Mouse (Mus musculus): ENCODE measurements around the gene Mast2. TPM values are rescaled to one million over a fixed set of nuclear protein-coding genes. Genes with fewer than 3 reads are reported as not detected.

Gene Mast2
- 100 to 1,000 TPM; 121 to 144 (median 138) TPM for total RNA-seq (2022)

DNA sequence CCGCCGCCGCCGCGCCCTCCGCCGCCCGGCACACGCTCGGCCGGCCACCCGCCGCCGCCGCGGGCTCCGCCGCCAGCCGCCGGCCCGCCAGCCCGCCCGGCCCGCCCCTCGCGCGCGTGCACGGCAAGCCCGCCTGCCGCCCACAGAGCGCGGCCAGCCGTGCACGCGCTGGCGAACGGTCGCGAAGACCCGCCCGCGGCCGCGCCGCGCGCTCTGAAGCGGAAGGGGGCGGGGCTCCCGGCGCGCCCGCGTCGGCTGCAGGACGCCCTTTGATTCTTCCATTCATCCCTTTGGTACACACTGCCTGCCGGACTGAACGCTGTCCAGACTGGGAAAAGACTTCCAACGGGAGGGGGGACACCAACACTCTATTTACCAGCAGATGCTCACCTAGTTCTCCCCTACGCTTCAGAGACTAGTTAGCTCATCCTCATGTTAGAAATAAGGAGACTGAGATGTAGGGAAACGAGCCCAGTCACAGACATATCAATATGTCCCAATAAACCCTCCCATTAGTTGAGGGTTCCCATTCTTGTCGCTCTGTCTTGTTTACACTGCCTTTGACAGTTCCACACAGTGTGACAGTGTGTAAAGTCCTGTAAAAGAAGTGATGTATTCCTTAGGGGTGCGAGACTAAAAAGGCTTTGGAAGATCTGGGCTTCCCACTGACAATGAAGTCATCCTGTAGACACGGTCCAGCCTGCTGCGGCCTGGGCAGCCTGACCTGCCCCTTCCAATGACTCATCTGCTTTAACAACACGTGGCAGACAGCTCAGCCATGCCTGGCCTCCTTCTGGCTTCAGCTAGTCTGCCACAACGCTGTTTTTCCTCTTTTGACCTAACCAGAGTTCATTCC lies at the start of gene Mast2:
Gene Mast2, minus strand, starts transcription at position 58 of the 856 bp plus-strand sequence.
- peak; percentile 72 for DNase-seq (ENCODE audit: low spot score)

- peak; percentile 91 for DNase-seq (ENCODE audit: low spot score)
Observed at GRCm38 (mm10) chr4:116507425-116508218, 43.6 kb upstream of the Mast2 start, which contains the start of gene Ipp. TSS of gene Ipp (plus strand) at chr4:116507549.

DNA sequence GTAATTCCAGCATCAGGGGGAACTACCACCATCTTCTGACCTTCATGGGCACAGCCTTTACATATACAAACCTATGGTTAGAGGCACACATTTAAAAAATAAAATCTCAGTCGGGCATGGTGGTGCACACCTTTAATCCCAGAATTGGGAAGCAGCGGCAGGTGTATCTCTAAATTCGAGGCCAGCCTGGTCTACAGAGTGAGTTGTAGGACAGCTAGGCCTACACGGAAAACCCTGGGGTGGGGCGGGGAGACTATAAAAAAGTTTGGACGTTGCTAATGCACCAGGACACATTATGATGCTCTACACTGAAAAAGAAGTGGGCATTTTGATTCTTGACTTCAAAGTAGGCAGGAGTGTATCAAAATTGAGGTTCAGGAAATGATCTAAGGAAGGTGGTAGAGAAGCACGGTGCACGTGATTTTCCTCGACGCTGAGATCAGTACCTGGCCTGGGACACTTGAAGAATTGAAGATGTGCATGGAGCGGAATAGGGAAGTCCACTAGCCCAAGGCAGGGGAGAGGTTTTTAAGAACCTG lies 43.0 kb upstream of the Mast2 start:
- DNase-seq (ENCODE audit: low spot score), result no peak

GRCm38 (mm10) chr4:116499978-116500377 lies 36.0 kb upstream of the Mast2 start:
- no peak for DNase-seq (ENCODE audit: low spot score)

GRCm38 (mm10) chr4:116493646-116494045 lies 29.7 kb upstream of the Mast2 start:
- no peak for DNase-seq (ENCODE audit: low spot score)

DNA sequence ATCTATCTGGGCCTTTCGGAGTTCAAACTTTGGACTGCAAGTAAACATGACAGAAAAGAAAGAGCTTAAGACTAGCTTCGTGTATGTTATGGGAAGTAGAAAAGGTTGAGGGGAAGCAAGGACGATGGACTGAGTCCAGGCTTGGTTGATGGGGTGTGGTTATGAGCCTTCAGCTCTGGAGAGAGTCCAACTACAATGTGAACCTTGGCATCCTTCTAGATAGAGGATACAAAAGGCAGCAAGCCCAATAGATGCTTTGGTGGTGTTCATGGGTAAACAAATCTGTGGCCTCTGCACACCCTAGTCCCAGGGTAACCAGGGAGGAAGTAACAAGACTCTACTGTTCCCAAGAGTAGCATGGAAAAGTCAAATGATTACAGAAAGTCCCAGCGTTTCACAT lies 28.5 kb upstream of the Mast2 start:
- no peak for DNase-seq (ENCODE audit: low spot score)

GRCm38 (mm10) chr4:116491886-116492285 lies 27.9 kb upstream of the Mast2 start:
- DNase-seq (ENCODE audit: low spot score), result no peak

DNA sequence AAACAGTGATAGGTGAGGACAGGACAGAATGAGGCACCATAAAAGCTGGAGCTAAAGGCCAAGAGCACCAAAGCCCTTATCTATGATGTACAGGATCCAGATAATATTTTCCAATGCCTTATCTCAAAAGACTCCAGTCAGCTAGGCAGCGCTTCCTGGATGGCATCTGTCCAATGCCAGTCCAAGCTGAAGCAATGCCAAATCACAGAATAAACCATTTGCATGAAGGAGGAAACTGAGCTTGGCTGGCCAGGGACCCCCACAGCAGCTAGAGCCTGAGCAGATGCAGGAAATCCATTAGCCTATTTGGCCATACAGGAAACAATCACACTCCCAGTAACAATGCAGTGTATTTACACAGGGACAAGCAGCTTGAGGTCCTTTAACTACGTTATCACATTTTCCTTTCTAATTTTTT lies 27.1 kb upstream of the Mast2 start:
- no peak for DNase-seq (ENCODE audit: low spot score)

GRCm38 (mm10) chr4:116483476-116483875 lies 19.5 kb upstream of the Mast2 start:
- DNase-seq (ENCODE audit: low spot score), result no peak

DNA sequence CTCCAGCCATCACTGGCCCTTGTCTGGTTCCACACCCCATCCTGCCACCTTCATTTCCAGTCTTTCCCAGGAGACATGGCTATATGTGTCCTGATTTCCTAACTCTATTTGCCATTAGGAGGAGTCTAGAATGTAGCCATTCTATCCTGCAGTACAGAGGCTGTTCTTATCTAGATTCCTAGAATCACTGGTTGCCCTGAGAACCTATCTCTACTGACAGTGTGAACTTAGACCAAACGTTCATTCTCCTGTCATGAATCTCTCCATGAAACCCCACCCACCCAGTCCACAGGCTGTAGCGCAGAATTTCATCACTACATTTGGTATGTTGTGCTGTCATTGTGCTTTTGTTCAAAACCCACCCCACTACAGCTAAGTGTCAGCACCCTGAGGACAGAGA lies 17.3 kb upstream of the Mast2 start:
- no peak for DNase-seq (ENCODE audit: low spot score)

DNA sequence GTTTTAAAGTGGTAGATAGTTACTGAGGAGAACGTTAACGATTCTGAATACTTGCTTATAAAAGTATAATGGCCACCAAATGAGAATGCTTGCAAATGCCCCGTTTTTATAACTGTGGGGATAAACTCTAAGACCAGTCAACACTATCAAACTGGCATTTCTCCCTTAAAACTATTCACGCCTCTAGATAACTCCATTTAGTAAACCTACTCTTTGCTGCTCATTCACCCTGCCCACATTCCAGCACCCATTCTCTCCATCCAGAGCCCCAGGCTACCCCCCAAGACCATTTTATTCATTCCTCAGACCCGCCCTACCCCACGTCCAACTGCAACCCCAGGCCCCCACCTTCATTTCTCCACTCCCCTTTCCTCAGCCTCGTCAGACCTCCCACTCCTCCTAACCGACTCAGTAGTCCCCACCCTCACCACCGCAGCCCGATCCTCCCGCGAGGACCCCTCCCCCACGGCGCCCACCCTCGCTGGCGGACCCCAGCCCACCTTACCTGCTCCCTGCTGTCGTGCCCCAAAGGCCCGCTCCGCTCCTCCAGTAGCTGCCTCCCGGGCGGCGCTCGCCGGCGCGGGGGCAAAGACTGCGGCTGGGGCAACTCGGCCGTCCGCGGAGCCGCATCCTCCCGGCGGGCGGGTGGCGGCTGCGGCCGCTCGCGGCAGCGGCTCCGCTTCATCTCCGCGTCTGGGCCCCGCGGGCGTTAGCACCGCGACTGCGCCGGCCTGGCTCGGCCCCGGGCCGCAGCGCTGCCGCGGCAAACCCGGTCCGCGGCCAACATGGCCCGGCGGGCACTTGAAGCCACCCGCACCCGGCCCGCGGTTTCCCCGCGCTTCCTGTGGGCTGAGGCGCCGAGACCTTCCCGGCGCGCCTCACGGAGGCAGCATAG lies 505 bp downstream of the Mast2 start:
- DNase-seq (ENCODE audit: low spot score), result peak; percentile 18

GRCm38 (mm10) chr4:116461943-116462342 lies 2.0 kb downstream of the Mast2 start:
- no peak for DNase-seq (ENCODE audit: low spot score)

- no peak for DNase-seq (ENCODE audit: low spot score)
Observed at GRCm38 (mm10) chr4:116451553-116451952, 12.4 kb downstream of the Mast2 start.

DNA sequence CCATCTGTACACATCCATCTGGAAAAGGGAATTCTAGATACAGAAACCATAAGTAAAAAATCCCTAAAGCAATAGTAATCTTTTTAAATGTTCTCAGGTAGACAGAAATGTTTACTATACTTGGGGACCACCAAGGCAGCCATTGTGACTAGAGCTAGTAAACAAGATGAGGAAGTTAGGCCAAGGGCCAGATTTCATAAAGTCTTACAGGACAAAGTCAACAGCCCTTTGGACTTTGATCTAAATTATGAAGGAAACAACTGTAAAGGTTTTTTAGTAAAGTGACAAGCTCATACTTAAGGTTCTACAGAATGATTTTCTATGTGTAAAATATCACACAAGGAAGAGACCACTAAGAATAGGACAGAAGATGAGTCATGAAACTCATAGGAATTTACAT lies 14.0 kb downstream of the Mast2 start:
- no peak for DNase-seq (ENCODE audit: low spot score)

- DNase-seq (ENCODE audit: low spot score), result peak; percentile 45
Observed at GRCm38 (mm10) chr4:116448673-116449072, 15.3 kb downstream of the Mast2 start.

DNA sequence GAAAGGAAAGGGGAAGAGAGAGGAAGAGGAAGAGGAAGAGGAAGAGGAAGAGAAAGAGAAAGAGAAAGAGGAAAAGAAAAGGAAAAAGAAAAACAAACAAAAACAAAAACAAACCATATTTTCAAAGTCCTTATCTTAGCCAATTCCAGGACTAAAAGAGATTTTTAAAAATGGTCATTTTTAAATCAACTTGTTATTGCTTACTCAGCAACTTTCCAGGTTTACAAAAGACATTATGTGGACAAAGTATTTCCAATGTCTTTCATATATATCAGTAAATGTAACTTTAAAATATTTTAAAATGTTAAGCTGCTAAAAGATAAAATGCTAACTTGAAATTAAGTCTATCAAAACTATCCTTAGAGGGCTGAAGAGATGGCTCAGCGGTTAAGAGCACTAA lies 24.6 kb downstream of the Mast2 start:
- no peak for DNase-seq (ENCODE audit: low spot score)

DNA sequence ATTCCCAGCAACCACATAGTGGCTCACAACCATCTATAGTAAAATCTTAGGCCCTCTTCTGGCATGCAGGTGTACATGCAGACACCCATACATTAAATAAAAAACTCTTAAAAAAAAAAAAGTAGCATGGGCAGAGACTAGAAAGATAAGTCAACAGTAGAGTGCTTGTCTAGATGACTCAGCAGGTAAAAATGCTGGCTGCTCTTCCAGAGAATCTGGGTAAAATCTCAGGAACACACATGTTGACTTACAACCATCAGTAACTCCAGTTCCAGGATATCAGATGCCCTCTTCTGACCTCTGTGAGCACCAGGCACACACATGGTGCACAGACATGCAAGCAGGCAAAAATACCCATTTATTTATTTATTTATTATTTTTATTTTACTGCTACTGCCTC lies 25.4 kb downstream of the Mast2 start:
- DNase-seq (ENCODE audit: low spot score), result no peak

GRCm38 (mm10) chr4:116435626-116436025 lies 28.4 kb downstream of the Mast2 start:
- no peak for DNase-seq (ENCODE audit: low spot score)

GRCm38 (mm10) chr4:116422186-116422585 lies 41.8 kb downstream of the Mast2 start:
- DNase-seq (ENCODE audit: low spot score), result no peak

GRCm38 (mm10) chr4:116421170-116421569 lies 42.8 kb downstream of the Mast2 start:
- DNase-seq (ENCODE audit: low spot score), result no peak

DNA sequence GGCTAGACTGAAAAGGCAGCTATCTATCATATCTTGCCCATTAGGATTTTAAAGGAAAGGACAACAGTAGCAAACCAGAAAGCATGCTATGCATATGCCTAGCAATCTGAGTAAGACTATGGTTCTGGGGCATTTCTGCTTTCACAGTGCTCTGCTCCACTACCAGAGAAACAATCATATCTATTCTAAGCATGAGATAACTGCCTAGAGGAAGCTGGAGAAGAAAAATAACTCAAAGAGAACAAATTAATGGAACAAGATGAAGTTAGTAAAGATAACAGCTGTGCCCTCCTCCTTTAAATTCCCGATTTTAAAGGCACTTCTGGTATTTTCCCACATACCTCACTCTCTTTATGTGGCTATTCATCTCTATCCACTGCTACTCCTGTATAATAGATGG lies 51.0 kb downstream of the Mast2 start:
- DNase-seq (ENCODE audit: low spot score), result no peak
